Mouse (Mus musculus): Measurements from ENCODE around the gene Zmynd11. TPM values are rescaled to one million over a fixed set of nuclear protein-coding genes. Genes with fewer than 3 reads are reported as not detected.

The Zmynd11 gene
- polyA plus RNA-seq, 1 experiment from 2014 or later, result 198 TPM

GRCm38 (mm10) chr13:9681492-9681891 lies 83.6 kb downstream of the Zmynd11 start:
- H3K9ac ChIP-seq (replicated peaks; ENCODE audit: low read depth, low read length), result no peak overlapping the region
- H3K4me1 ChIP-seq (replicated peaks; ENCODE audit: control insufficient read depth, insufficient read depth, low read length), result no peaks in the 10 kb centered on the region
- H3K27me3 ChIP-seq (replicated peaks; ENCODE audit: control insufficient read depth, insufficient read depth, low read length), result no peaks in the 10 kb centered on the region
- 100% methylated on average over 3 of the region's 3 CpGs for WGBS
- H3K4me2 ChIP-seq (ENCODE audit: low read length), result no peak overlapping the region
- no peaks in the 10 kb centered on the region for H3K9me3 ChIP-seq (ENCODE audit: control insufficient read depth, low read length)
- H3K4me3 ChIP-seq (replicated peaks; ENCODE audit: low read length), result no peak overlapping the region
- ATAC-seq, result no peak
- H3K27ac ChIP-seq (ENCODE audit: low read length), result no peak overlapping the region
- peaks cover 20% of the 10 kb centered on the region for H3K36me3 ChIP-seq (ENCODE audit: control insufficient read depth, insufficient read depth)

DNA sequence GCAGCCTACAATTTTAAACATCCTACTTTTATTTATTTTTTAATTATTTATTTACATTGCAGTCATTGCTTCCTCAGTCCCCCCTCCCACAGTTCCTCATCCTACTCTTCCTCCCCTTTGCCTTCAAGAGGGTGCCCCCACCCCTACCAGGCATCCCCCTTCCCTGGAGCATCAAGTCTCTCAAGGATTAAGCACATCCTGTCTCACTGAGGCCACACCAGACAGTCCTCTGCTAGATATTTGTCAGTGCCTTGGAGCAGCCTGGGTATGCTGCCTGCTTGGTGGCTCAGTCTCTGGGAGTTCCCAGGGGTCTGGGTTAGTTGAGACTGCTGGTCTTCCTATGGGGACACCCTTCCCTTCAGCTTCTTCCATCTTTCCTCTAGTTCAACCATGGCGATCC lies 91.0 kb downstream of the Zmynd11 start:
- Histone ChIP-seq H3K4me1 (replicated peaks; ENCODE audit: control insufficient read depth, insufficient read depth, low read length) (no peaks in the 10 kb centered on the region), H3K27ac (ENCODE audit: low read length) (no peak overlapping the region), H3K4me2 (ENCODE audit: low read length) (no peak overlapping the region), H3K9ac (replicated peaks; ENCODE audit: low read depth, low read length) (no peak overlapping the region), H3K9me3 (ENCODE audit: control insufficient read depth, low read length) (0 out of 2 replicates have a peak, but pooled peaks cover 2% of the 10 kb centered on the region), H3K27me3 (replicated peaks; ENCODE audit: control insufficient read depth, insufficient read depth, low read length) (no peaks in the 10 kb centered on the region), H3K36me3 (ENCODE audit: control insufficient read depth, insufficient read depth) (no peaks in the 10 kb centered on the region), H3K4me3 (replicated peaks; ENCODE audit: low read length) (no peak overlapping the region)
- WGBS, result 100% methylated on average over 1 of the region's 1 CpGs
- no peak for ATAC-seq

DNA sequence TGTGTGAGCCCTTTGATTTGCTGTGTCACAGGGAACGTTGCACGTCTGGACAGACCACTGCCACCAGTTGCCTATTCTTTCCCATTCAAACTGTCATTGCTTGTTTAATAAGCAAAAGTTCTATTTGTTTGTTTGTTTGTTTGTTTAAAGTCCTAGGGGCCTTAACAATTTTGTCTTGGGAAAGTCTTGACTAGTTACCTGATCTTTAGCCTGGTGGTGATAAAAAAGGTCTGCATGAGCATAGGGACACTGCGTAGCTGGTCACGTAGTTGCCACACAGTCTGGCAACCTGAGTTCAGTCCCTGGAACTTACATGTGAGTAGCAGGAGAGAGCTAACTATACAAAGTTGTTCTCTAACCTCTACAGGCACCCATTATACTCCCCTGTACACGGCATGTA lies 95.9 kb downstream of the Zmynd11 start:
- Histone ChIP-seq H3K4me2 (ENCODE audit: low read length) (no peak overlapping the region), H3K9ac (replicated peaks; ENCODE audit: low read depth, low read length) (no peak overlapping the region), H3K9me3 (ENCODE audit: control insufficient read depth, low read length) (no peaks in the 10 kb centered on the region), H3K4me1 (replicated peaks; ENCODE audit: control insufficient read depth, insufficient read depth, low read length) (no peaks in the 10 kb centered on the region), H3K27me3 (replicated peaks; ENCODE audit: control insufficient read depth, insufficient read depth, low read length) (no peaks in the 10 kb centered on the region), H3K4me3 (replicated peaks; ENCODE audit: low read length) (no peak overlapping the region), H3K27ac (ENCODE audit: low read length) (no peak overlapping the region), H3K36me3 (ENCODE audit: control insufficient read depth, insufficient read depth) (no peaks in the 10 kb centered on the region)
- ATAC-seq, result no peak
- 88% methylated on average over 5 of the region's 5 CpGs for WGBS

GRCm38 (mm10) chr13:9667954-9668496 lies 97.1 kb downstream of the Zmynd11 start:
- no peaks in the 10 kb centered on the region for H3K4me1 ChIP-seq (replicated peaks; ENCODE audit: control insufficient read depth, insufficient read depth, low read length)
- no peaks in the 10 kb centered on the region for H3K27me3 ChIP-seq (replicated peaks; ENCODE audit: control insufficient read depth, insufficient read depth, low read length)
- no peak for ATAC-seq
- H3K27ac ChIP-seq (ENCODE audit: low read length), result no peak overlapping the region
- H3K36me3 ChIP-seq (ENCODE audit: control insufficient read depth, insufficient read depth), result no peaks in the 10 kb centered on the region
- H3K9me3 ChIP-seq (ENCODE audit: control insufficient read depth, low read length), result no peaks in the 10 kb centered on the region
- no peak overlapping the region for H3K4me3 ChIP-seq (replicated peaks; ENCODE audit: low read length)
- H3K4me2 ChIP-seq (ENCODE audit: low read length), result no peak overlapping the region
- 86% methylated on average over 7 of the region's 7 CpGs for WGBS
- H3K9ac ChIP-seq (replicated peaks; ENCODE audit: low read depth, low read length), result no peak overlapping the region

DNA sequence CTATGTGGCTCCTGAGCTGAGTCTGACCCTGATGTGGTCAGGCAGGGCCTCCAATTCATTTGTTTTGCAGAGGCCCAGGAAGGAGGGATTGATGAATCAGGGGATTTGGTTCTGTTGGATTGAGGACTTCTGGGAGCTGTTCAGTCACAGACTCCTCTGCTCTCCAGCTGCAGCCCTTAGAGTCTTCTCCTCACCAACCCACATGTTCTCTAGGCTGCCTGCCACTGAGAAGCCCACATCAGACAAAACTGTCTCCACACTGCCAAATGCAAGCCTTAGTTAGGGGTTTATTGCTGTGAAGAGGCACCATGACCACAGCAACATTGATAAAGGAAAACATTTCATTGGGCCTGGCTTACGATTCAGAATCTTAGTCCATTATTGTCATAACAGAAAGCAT lies 101.5 kb downstream of the Zmynd11 start:
- H3K27ac ChIP-seq (ENCODE audit: low read length), result no peak overlapping the region
- H3K4me3 ChIP-seq (replicated peaks; ENCODE audit: low read length), result no peak overlapping the region
- H3K36me3 ChIP-seq (ENCODE audit: control insufficient read depth, insufficient read depth), result peaks cover 16% of the 10 kb centered on the region
- H3K9ac ChIP-seq (replicated peaks; ENCODE audit: low read depth, low read length), result no peak overlapping the region
- ATAC-seq, result no peak
- H3K9me3 ChIP-seq (ENCODE audit: control insufficient read depth, low read length), result no peaks in the 10 kb centered on the region
- H3K27me3 ChIP-seq (replicated peaks; ENCODE audit: control insufficient read depth, insufficient read depth, low read length), result no peaks in the 10 kb centered on the region
- no peak overlapping the region for H3K4me2 ChIP-seq (ENCODE audit: low read length)
- 96% methylated on average over 1 of the region's 1 CpGs for WGBS
- H3K4me1 ChIP-seq (replicated peaks; ENCODE audit: control insufficient read depth, insufficient read depth, low read length), result no peaks in the 10 kb centered on the region

DNA sequence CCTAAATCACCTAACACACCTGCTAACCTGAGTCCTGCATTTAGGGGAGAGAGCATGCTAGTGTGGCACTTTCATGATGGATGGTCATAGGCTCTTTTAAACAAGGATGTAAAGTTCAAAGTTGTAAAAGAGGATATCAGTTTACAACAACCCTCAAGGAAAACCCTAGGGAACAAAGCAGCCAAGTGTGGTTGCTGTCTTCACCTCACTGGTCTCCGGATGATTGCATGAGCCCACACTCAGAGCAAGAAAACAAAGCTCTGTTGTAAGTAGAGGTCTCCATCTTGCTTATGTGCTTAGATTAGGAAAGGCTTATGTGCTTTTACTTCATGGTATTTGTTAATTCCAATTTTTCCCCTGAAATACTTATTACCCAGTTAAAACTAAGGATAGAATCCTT lies 104.4 kb downstream of the Zmynd11 start:
- H3K4me1 ChIP-seq (replicated peaks; ENCODE audit: control insufficient read depth, insufficient read depth, low read length), result no peaks in the 10 kb centered on the region
- H3K9me3 ChIP-seq (ENCODE audit: control insufficient read depth, low read length), result no peaks in the 10 kb centered on the region
- no peak overlapping the region for H3K4me3 ChIP-seq (replicated peaks; ENCODE audit: low read length)
- ATAC-seq, result no peak
- no peak overlapping the region for H3K27ac ChIP-seq (ENCODE audit: low read length)
- no peak overlapping the region for H3K4me2 ChIP-seq (ENCODE audit: low read length)
- H3K36me3 ChIP-seq (ENCODE audit: control insufficient read depth, insufficient read depth), result peaks cover 20% of the 10 kb centered on the region
- 82% methylated on average over 1 of the region's 1 CpGs for WGBS
- no peak overlapping the region for H3K9ac ChIP-seq (replicated peaks; ENCODE audit: low read depth, low read length)
- no peaks in the 10 kb centered on the region for H3K27me3 ChIP-seq (replicated peaks; ENCODE audit: control insufficient read depth, insufficient read depth, low read length)

DNA sequence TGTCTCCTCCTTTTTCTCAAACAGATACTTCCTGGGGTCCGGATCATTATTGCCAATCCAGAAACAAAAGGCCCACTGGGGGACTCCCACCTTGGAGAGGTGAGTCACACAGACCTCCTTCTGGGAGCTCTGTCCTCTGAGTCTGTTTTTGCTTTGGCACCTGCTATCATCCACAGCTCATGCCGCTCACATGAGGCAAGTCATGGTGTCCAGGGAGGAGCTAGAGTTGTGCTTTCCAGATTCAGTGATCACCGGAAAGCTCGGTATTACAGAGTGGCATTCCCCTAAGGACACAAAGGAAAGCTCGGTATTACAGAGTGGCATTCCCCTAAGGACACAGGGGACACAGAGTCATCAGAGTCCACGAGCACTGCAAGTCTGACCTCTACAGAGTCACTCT lies 108.5 kb downstream of the Zmynd11 start:
- H3K27me3 ChIP-seq (replicated peaks; ENCODE audit: control insufficient read depth, insufficient read depth, low read length), result no peaks in the 10 kb centered on the region
- H3K27ac ChIP-seq (ENCODE audit: low read length), result no peak overlapping the region
- H3K36me3 ChIP-seq (ENCODE audit: control insufficient read depth, insufficient read depth), result peaks cover 16% of the 10 kb centered on the region
- H3K9me3 ChIP-seq (ENCODE audit: control insufficient read depth, low read length), result no peaks in the 10 kb centered on the region
- H3K4me2 ChIP-seq (ENCODE audit: low read length), result no peak overlapping the region
- no peak overlapping the region for H3K4me3 ChIP-seq (replicated peaks; ENCODE audit: low read length)
- 91% methylated on average over 6 of the region's 6 CpGs for WGBS
- ATAC-seq, result no peak
- H3K4me1 ChIP-seq (replicated peaks; ENCODE audit: control insufficient read depth, insufficient read depth, low read length), result no peaks in the 10 kb centered on the region
- no peak overlapping the region for H3K9ac ChIP-seq (replicated peaks; ENCODE audit: low read depth, low read length)

DNA sequence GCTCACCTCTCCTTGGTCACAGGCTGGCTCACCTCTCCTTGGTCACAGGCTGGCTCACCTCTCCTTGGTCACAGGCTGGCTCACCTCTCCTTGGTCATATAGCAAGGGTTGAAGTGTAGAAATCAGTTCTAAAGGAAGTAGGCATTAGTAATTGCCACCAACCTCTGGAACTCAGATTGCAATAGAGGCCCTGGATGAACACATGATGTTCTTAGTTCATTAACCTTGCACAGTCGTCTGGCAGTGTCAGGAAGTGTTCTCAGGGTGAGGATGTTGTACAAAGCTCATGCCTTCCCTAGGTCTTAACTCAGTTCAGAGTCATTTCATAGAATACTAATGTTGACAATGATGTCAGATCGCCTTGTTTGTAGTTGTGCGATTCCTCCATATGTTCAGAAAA lies 112.1 kb downstream of the Zmynd11 start:
- H3K9me3 ChIP-seq (ENCODE audit: control insufficient read depth, low read length), result no peaks in the 10 kb centered on the region
- H3K4me1 ChIP-seq (replicated peaks; ENCODE audit: control insufficient read depth, insufficient read depth, low read length), result no peaks in the 10 kb centered on the region
- no peak overlapping the region for H3K4me3 ChIP-seq (replicated peaks; ENCODE audit: low read length)
- H3K27me3 ChIP-seq (replicated peaks; ENCODE audit: control insufficient read depth, insufficient read depth, low read length), result no peaks in the 10 kb centered on the region
- H3K9ac ChIP-seq (replicated peaks; ENCODE audit: low read depth, low read length), result no peak overlapping the region
- peaks cover 4% of the 10 kb centered on the region for H3K36me3 ChIP-seq (ENCODE audit: control insufficient read depth, insufficient read depth)
- H3K27ac ChIP-seq (ENCODE audit: low read length), result no peak overlapping the region
- H3K4me2 ChIP-seq (ENCODE audit: low read length), result no peak overlapping the region
- 84% methylated on average over 3 of the region's 3 CpGs for WGBS
- no peak for ATAC-seq

GRCm38 (mm10) chr13:9650580-9650979 lies 114.5 kb downstream of the Zmynd11 start:
- no peak overlapping the region for H3K4me3 ChIP-seq (replicated peaks; ENCODE audit: low read length)
- no peak overlapping the region for H3K4me2 ChIP-seq (ENCODE audit: low read length)
- no peaks in the 10 kb centered on the region for H3K4me1 ChIP-seq (replicated peaks; ENCODE audit: control insufficient read depth, insufficient read depth, low read length)
- no peak overlapping the region for H3K27ac ChIP-seq (ENCODE audit: low read length)
- H3K36me3 ChIP-seq (ENCODE audit: control insufficient read depth, insufficient read depth), result no peaks in the 10 kb centered on the region
- H3K9ac ChIP-seq (replicated peaks; ENCODE audit: low read depth, low read length), result no peak overlapping the region
- H3K9me3 ChIP-seq (ENCODE audit: control insufficient read depth, low read length), result no peaks in the 10 kb centered on the region
- no peaks in the 10 kb centered on the region for H3K27me3 ChIP-seq (replicated peaks; ENCODE audit: control insufficient read depth, insufficient read depth, low read length)
- no peak for ATAC-seq

GRCm38 (mm10) chr13:9649894-9650293 lies 115.2 kb downstream of the Zmynd11 start:
- Histone ChIP-seq H3K4me3 (replicated peaks; ENCODE audit: low read length) (no peak overlapping the region), H3K9ac (replicated peaks; ENCODE audit: low read depth, low read length) (no peak overlapping the region), H3K36me3 (ENCODE audit: control insufficient read depth, insufficient read depth) (no peaks in the 10 kb centered on the region), H3K27ac (ENCODE audit: low read length) (no peak overlapping the region), H3K4me2 (ENCODE audit: low read length) (no peak overlapping the region), H3K27me3 (replicated peaks; ENCODE audit: control insufficient read depth, insufficient read depth, low read length) (no peaks in the 10 kb centered on the region), H3K9me3 (ENCODE audit: control insufficient read depth, low read length) (no peaks in the 10 kb centered on the region), H3K4me1 (replicated peaks; ENCODE audit: control insufficient read depth, insufficient read depth, low read length) (no peaks in the 10 kb centered on the region)
- 100% methylated on average over 1 of the region's 1 CpGs for WGBS
- no peak for ATAC-seq
